Mouse (Mus musculus): Measurements from ENCODE around the gene Noxo1.
"Not testable (repeated sequence)": the region's sequence is repeated elsewhere in the genome, so short reads cannot be mapped to it uniquely, and the experiment has no call there.

The Noxo1 gene

GRCm38 (mm10) chr17:24719494-24720222 is 23.6 kb downstream of the Noxo1 start:
- peak; percentile 96 to 97 for DNase-seq (ENCODE audit: low read depth in 2 of 2, low spot score in 2 of 2)

- not testable (repeated sequence) for DNase-seq (ENCODE audit: low read depth in 2 of 2, low spot score in 2 of 2)
These were observed 24.6 kb downstream of the Noxo1 start for GRCm38 (mm10) chr17:24720616-24721015.

- DNase-seq (ENCODE audit: low read depth in 2 of 2, low spot score in 2 of 2) = not testable (repeated sequence)
These were observed 25.4 kb downstream of the Noxo1 start for GRCm38 (mm10) chr17:24721383-24721955.

- no peak for DNase-seq (ENCODE audit: low read depth in 2 of 2, low spot score in 2 of 2)
These were observed 26.3 kb downstream of the Noxo1 start for GRCm38 (mm10) chr17:24722220-24722924.

- no peak for DNase-seq (ENCODE audit: low read depth in 2 of 2, low spot score in 2 of 2)
These were observed 27.3 kb downstream of the Noxo1 start for GRCm38 (mm10) chr17:24723122-24723880.

GRCm38 (mm10) chr17:24723881-24724180 is 27.8 kb downstream of the Noxo1 start:
- no peak for DNase-seq (ENCODE audit: low read depth in 2 of 2, low spot score in 2 of 2)

GRCm38 (mm10) chr17:24724184-24724583 is 28.1 kb downstream of the Noxo1 start, which contains the start of gene Ndufb10:
Ndufb10 (minus strand) TSS chr17:24724478.
- DNase-seq (ENCODE audit: low read depth in 2 of 2, low spot score in 2 of 2) = peak; percentile 95 to 97

GRCm38 (mm10) chr17:24725637-24726390 is 29.8 kb downstream of the Noxo1 start:
- no peak for DNase-seq (ENCODE audit: low read depth in 2 of 2, low spot score in 2 of 2)

- DNase-seq (ENCODE audit: low read depth in 2 of 2, low spot score in 2 of 2) = no peak
These were observed 31.6 kb downstream of the Noxo1 start, which contains the start of gene Rpl3l for GRCm38 (mm10) chr17:24727618-24728017. Rpl3l (plus strand) TSS chr17:24727820.

GRCm38 (mm10) chr17:24728184-24728583 is 32.1 kb downstream of the Noxo1 start:
- no peak for DNase-seq (ENCODE audit: low read depth in 2 of 2, low spot score in 2 of 2)

- DNase-seq (ENCODE audit: low read depth in 2 of 2, low spot score in 2 of 2) = no peak
These were observed 33.0 kb downstream of the Noxo1 start for GRCm38 (mm10) chr17:24729067-24729466.

- no peak for DNase-seq (ENCODE audit: low read depth in 2 of 2, low spot score in 2 of 2)
These were observed 34.8 kb downstream of the Noxo1 start for GRCm38 (mm10) chr17:24730787-24731186.

- no peak for DNase-seq (ENCODE audit: low read depth in 2 of 2, low spot score in 2 of 2)
These were observed 36.4 kb downstream of the Noxo1 start for GRCm38 (mm10) chr17:24732233-24732935.

- no peak for DNase-seq (ENCODE audit: low read depth in 2 of 2, low spot score in 2 of 2)
These were observed 37.5 kb downstream of the Noxo1 start for GRCm38 (mm10) chr17:24733434-24734050.

GRCm38 (mm10) chr17:24734513-24734912 is 38.5 kb downstream of the Noxo1 start:
- no peak for DNase-seq (ENCODE audit: low read depth in 2 of 2, low spot score in 2 of 2)

- no peak for DNase-seq (ENCODE audit: low read depth in 2 of 2, low spot score in 2 of 2)
These were observed 39.4 kb downstream of the Noxo1 start for GRCm38 (mm10) chr17:24735446-24735845.

- peak; percentile 85 to 90 for DNase-seq (ENCODE audit: low read depth in 2 of 2, low spot score in 2 of 2)
These were observed 40.5 kb downstream of the Noxo1 start, which contains the start of gene Msrb1 for GRCm38 (mm10) chr17:24736330-24737051. Msrb1 (plus strand) TSS chr17:24736642.

GRCm38 (mm10) chr17:24737135-24737810 is 41.2 kb downstream of the Noxo1 start:
- no peak for DNase-seq (ENCODE audit: low read depth in 2 of 2, low spot score in 2 of 2)

All from CD8-positive naive resting alpha-beta T cell, adult 2 months (primary cell).